Mouse (Mus musculus): ENCODE data around the gene Cpa4. TPM values are rescaled to one million over a fixed set of nuclear protein-coding genes. Genes with fewer than 3 reads are reported as not detected.
A peak's percentile ranks its signal among the peaks of the same experiment; 100 is the strongest.

The Cpa4 gene
- polyA plus RNA-seq, 1 experiment from 2014 or later, result 0.12 TPM

GRCm38 (mm10) chr6:30638674-30639268, 70.6 kb downstream of the Cpa4 start, which contains the start of gene Cpa1:
TSS of gene Cpa1 (plus strand) at chr6:30639218.
- peaks cover 27% of the 10 kb centered on the region for H3K4me1 ChIP-seq (ENCODE audit: insufficient read depth, low read length)
- H3K27ac ChIP-seq (ENCODE audit: low read length), result peak within 1 kb of the TSS; percentile 16; the same call in 1 of the 2 replicates
- no peak within 1 kb of the TSS for H3K4me3 ChIP-seq (ENCODE audit: low read length)
- no peaks in the 10 kb centered on the region for H3K27me3 ChIP-seq (ENCODE audit: insufficient read depth, low read length)
- H3K9me3 ChIP-seq (ENCODE audit: low read length), result no peaks in the 10 kb centered on the region
- no peak within 1 kb of the TSS for H3K4me2 ChIP-seq (replicated peaks; ENCODE audit: low read depth, low read length)
- ATAC-seq (ENCODE audit: low FRiP score, low TSS enrichment), result no peak
- no peaks in the 10 kb centered on the region for H3K36me3 ChIP-seq (ENCODE audit: insufficient read depth, low read length)
- WGBS, result 69% methylated on average over 5 of the region's 5 CpGs
- H3K9ac ChIP-seq (replicated peaks; ENCODE audit: low read length), result no peak within 1 kb of the TSS

Other genes starting within 250 kb of the Cpa4 start
- gene Zc3hc1, start 177.3 kb upstream of the Cpa4 start, polyA plus RNA-seq (2015; fragmentation: Nextera tagmentation; extraction: Ambion mirVana), result 69.8 and 71.7 TPM in 2 replicates
- gene Klhdc10, start 166.5 kb upstream of the Cpa4 start, polyA plus RNA-seq (2015; fragmentation: Nextera tagmentation; extraction: Ambion mirVana), result 26.8 and 30.2 TPM in 2 replicates
- gene Tmem209, start 58.6 kb upstream of the Cpa4 start, polyA plus RNA-seq (2015; fragmentation: Nextera tagmentation; extraction: Ambion mirVana), result 45.6 and 51.4 TPM in 2 replicates
- 0.17 and 0.37 TPM in 2 replicates for gene Ssmem1, start 58.5 kb upstream of the Cpa4 start, polyA plus RNA-seq (2015; fragmentation: Nextera tagmentation; extraction: Ambion mirVana)
- 15.9 and 17.5 TPM in 2 replicates for gene Cpa2, start 26.8 kb upstream of the Cpa4 start, polyA plus RNA-seq (2015; fragmentation: Nextera tagmentation; extraction: Ambion mirVana)
- gene Cpa5, start 42.6 kb downstream of the Cpa4 start, polyA plus RNA-seq (2015; fragmentation: Nextera tagmentation; extraction: Ambion mirVana), result 0.64 and 0.66 TPM in 2 replicates
- gene Cpa1, start 70.8 kb downstream of the Cpa4 start, polyA plus RNA-seq (2015; fragmentation: Nextera tagmentation; extraction: Ambion mirVana), result 1.8 and 2.4 TPM in 2 replicates
- 20.6 and 21.6 TPM in 2 replicates for gene Cep41, start 125.4 kb downstream of the Cpa4 start, polyA plus RNA-seq (2015; fragmentation: Nextera tagmentation; extraction: Ambion mirVana)
- gene Mest, start 155.2 kb downstream of the Cpa4 start, polyA plus RNA-seq (2015; fragmentation: Nextera tagmentation; extraction: Ambion mirVana), result 2,098 and 2,228 TPM in 2 replicates

Measured in kidney, embryonic 16.5 days (tissue).